Mouse (Mus musculus) liver, embryonic 14.5 days (tissue): ENCODE measurements at regions not wholly inside any gene's neighbourhood (a gene's known extent, or its start where the extent isn't known, plus 50 kb on each side); places are given as distances from the start of the nearest gene placed in this dataset.

Source experiments
- CTCF ChIP-seq: IDR thresholded peaks from 2 replicates; pipeline ENCODE4 v1.5.1; 2016; ENCODE audit warnings: antibody characterized with exemption, low read depth, control low read depth
- EP300 ChIP-seq: IDR thresholded peaks from 2 replicates; pipeline ENCODE4 v1.6.1; 2016; ENCODE audit warnings: antibody characterized with exemption, low read depth

DNA sequence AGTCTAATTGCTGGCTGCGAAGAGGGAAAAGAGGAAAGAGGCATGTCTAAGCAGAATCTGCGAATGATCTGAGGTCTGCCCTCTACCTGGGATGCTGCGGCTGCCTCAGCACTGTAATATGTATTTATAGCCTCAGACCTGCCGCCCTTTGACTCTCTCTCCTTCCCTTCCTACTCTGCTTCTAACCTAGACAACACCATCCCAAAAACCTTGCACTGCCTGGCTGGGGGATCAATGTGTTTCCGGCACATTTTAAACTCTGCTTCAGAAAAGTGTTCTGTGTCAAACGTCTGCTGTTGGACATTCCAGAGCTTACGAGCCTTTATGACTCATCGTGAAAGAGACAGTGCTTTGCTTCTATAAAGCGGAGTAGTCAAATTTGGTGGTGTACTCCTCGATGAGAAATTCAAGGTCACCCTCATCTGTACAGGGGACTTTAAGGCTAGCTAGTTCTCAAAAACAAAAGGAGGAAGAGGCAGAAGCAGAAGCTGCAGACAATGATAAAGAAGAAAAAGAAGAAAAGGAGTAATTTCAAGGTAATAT is 91.9 kb upstream of the Smad1 start:
- no peak for TF ChIP-seq CTCF
- TF ChIP-seq EP300, result no peak
